Mouse (Mus musculus): ENCODE data around the gene Pgm2l1.

GRCm38 (mm10) chr7:100302316-100302715 is 75.1 kb downstream of the Pgm2l1 start:
- TF ChIP-seq GATA1 (IDR thresholded peaks at IDR 0.05; ENCODE audit: low read length) (no peak), TAL1 (IDR thresholded peaks at IDR 0.05; ENCODE audit: low read length) (no peak)

Data from erythroblast, embryonic 14.5 days (primary cell).